Mouse (Mus musculus): ENCODE data around the gene Cdh15. TPM values are rescaled to one million over a fixed set of nuclear protein-coding genes. Genes with fewer than 3 reads are reported as not detected.

The Cdh15 gene
- polyA plus RNA-seq, 1 experiment: not detected

DNA sequence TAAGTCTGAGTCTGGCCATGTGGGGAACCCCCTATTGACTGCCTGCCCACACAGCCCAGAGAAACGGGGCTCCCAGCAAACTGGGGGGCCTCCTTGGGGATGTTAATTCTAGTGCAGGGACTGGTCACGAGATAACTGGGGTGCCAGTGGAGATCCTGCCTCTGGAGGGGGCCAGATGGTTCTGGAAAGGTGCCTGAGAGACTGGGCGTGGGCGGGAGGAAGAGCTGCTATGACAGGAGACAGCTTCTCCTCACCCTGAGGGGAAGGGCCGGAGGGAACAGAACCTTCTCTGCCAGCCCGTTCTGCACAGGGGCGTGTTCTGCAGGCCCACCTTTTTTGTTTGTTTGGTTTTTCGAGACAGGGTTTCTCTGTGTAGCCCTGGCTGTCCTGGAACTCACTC is 18.5 kb downstream of the Cdh15 start:
- no peak for TF ChIP-seq POLR2A (IDR thresholded peaks at IDR 0.05; ENCODE audit: insufficient read depth, low read depth, low read length)
- TF ChIP-seq CTCF (IDR thresholded peaks at IDR 0.05; ENCODE audit: insufficient read depth, low read depth, low read length): no peak
- WGBS: 67% methylated on average over 8 of the region's 8 CpGs
- Histone ChIP-seq H3K4me1 (ENCODE audit: control insufficient read depth, insufficient read depth, low read length) (peaks cover 18% of the 10 kb centered on the region), H3K27ac (ENCODE audit: insufficient read depth, low read depth, low read length) (no peak overlapping the region), H3K4me3 (ENCODE audit: insufficient read depth, low read depth, low read length) (no peak overlapping the region)

GRCm38 (mm10) chr8:122867982-122868381 is 20.2 kb downstream of the Cdh15 start:
- H3K4me3 ChIP-seq (ENCODE audit: insufficient read depth, low read depth, low read length): no peak overlapping the region
- WGBS: 84% methylated on average over 6 of the region's 6 CpGs
- no peak for TF ChIP-seq CTCF (IDR thresholded peaks at IDR 0.05; ENCODE audit: insufficient read depth, low read depth, low read length)
- no peak for TF ChIP-seq POLR2A (IDR thresholded peaks at IDR 0.05; ENCODE audit: insufficient read depth, low read depth, low read length)
- H3K4me1 ChIP-seq (ENCODE audit: control insufficient read depth, insufficient read depth, low read length): peaks cover 18% of the 10 kb centered on the region
- no peak overlapping the region for H3K27ac ChIP-seq (ENCODE audit: insufficient read depth, low read depth, low read length)

DNA sequence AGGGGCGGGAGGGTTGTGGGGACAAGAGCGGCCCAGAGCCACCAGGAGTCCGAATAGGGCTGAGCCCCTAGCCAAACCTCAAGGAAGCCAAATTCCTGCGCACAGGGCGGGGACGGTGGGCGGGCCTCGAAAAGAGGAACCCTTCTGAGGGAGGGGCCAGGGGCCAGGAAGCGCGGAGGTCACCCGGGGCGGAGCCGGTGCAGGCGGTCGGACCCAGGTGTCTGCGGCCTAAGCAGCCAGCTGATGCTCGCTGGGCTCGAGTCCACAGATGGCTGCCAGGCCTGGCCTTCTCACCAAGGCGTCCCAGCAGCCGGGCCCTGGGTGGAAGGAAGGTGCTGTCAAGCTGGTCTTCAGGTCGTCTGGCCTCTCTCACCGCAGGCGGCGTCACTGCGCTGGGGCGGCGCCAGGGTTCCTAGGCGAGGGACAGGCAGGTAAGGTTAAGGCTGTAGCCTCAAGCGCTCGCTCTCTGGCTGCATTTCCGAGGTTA is 22.7 kb downstream of the Cdh15 start:
- Histone ChIP-seq H3K4me1 (ENCODE audit: control insufficient read depth, insufficient read depth, low read length) (peaks cover 6% of the 10 kb centered on the region), H3K4me3 (ENCODE audit: insufficient read depth, low read depth, low read length) (no peak overlapping the region; the same call in 1 of the 2 replicates), H3K27ac (ENCODE audit: insufficient read depth, low read depth, low read length) (no peak overlapping the region)
- WGBS: 35% methylated on average over 31 of the region's 31 CpGs
- TF ChIP-seq POLR2A (IDR thresholded peaks at IDR 0.05; ENCODE audit: insufficient read depth, low read depth, low read length): no peak
- TF ChIP-seq CTCF (IDR thresholded peaks at IDR 0.05; ENCODE audit: insufficient read depth, low read depth, low read length): no peak

GRCm38 (mm10) chr8:122871663-122872062 is 23.9 kb downstream of the Cdh15 start:
- Histone ChIP-seq H3K4me3 (ENCODE audit: insufficient read depth, low read depth, low read length) (no peak overlapping the region), H3K4me1 (ENCODE audit: control insufficient read depth, insufficient read depth, low read length) (peaks cover 3% of the 10 kb centered on the region), H3K27ac (ENCODE audit: insufficient read depth, low read depth, low read length) (no peak overlapping the region)
- WGBS: 68% methylated on average over 9 of the region's 9 CpGs
- TF ChIP-seq POLR2A (IDR thresholded peaks at IDR 0.05; ENCODE audit: insufficient read depth, low read depth, low read length) (no peak), CTCF (IDR thresholded peaks at IDR 0.05; ENCODE audit: insufficient read depth, low read depth, low read length) (no peak)

GRCm38 (mm10) chr8:122873171-122873570 is 25.4 kb downstream of the Cdh15 start:
- whole genome bisulfite sequencing: 38% methylated on average over 6 of the region's 6 CpGs
- peaks cover 3% of the 10 kb centered on the region for H3K4me1 ChIP-seq (ENCODE audit: control insufficient read depth, insufficient read depth, low read length)
- no peak overlapping the region for H3K27ac ChIP-seq (ENCODE audit: insufficient read depth, low read depth, low read length)
- TF ChIP-seq CTCF (IDR thresholded peaks at IDR 0.05; ENCODE audit: insufficient read depth, low read depth, low read length) (no peak), POLR2A (IDR thresholded peaks at IDR 0.05; ENCODE audit: insufficient read depth, low read depth, low read length) (no peak)
- no peak overlapping the region for H3K4me3 ChIP-seq (ENCODE audit: insufficient read depth, low read depth, low read length)

DNA sequence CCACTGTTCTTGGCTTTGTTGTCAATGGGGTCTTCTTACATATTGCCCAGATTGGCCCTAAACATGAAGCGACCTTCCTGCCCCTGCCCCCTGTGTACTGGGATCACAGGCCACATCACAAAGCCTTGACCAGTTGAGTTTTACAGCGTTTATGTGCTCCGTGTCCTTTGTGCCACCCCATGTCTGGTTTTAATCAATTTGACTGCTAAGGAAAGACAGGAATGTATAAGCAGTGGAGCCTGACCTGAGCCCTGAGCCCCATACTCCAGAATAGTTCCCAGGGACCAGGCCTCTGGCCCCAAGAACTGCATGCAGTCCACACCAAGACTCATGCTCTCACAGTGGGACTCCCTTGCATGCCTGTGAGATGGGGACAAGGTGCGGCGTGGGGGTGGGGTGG is 27.4 kb downstream of the Cdh15 start:
- Histone ChIP-seq H3K4me3 (ENCODE audit: insufficient read depth, low read depth, low read length) (no peak overlapping the region), H3K27ac (ENCODE audit: insufficient read depth, low read depth, low read length) (no peak overlapping the region), H3K4me1 (ENCODE audit: control insufficient read depth, insufficient read depth, low read length) (peaks cover 3% of the 10 kb centered on the region)
- 87% methylated on average over 5 of the region's 5 CpGs for WGBS
- TF ChIP-seq CTCF (IDR thresholded peaks at IDR 0.05; ENCODE audit: insufficient read depth, low read depth, low read length) (no peak), POLR2A (IDR thresholded peaks at IDR 0.05; ENCODE audit: insufficient read depth, low read depth, low read length) (no peak)

DNA sequence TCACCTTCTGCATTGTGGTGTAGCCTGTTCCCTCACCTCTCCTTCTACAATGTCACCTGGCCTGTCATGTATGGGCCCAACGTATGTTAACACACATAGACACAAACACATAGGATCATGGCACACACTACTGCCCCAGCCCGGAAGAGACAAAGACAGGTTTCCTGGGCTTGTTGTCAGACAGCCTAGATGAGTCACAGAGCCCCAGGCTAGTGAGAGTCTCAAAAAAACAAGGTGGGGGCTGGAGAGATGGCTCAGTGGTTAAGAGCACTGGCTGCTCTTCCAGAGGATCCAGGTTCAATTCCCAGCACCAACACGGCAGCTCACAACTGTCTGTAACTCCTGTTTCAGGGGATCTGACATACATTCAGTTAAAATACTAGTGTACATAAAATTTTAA is 30.5 kb downstream of the Cdh15 start:
- no peak overlapping the region for H3K27ac ChIP-seq (ENCODE audit: insufficient read depth, low read depth, low read length)
- WGBS: 74% methylated on average over 3 of the region's 3 CpGs
- no peaks in the 10 kb centered on the region; the same call in 1 of the 2 replicates for H3K4me1 ChIP-seq (ENCODE audit: control insufficient read depth, insufficient read depth, low read length)
- no peak overlapping the region for H3K4me3 ChIP-seq (ENCODE audit: insufficient read depth, low read depth, low read length)
- TF ChIP-seq CTCF (IDR thresholded peaks at IDR 0.05; ENCODE audit: insufficient read depth, low read depth, low read length): no peak

DNA sequence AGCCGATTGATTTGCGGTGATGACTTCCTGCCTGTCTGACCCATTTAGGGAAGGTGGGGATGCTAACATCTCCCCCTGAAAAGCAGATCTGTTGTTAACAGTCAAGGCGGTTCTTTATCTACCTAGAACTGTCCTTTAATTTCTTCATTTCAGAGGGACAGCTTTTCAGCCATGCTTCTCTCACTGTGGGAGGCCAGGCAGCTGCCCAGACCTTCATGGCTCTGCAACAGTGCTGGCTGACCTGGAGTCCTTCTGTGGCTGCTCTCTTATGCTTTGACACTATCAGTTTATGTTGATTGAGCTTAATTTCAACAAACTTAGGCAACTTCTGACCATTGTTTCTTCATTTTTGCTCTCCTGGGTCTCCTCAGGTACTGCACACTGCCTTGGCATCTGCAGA is 32.5 kb downstream of the Cdh15 start:
- Histone ChIP-seq H3K27ac (ENCODE audit: insufficient read depth, low read depth, low read length) (no peak overlapping the region), H3K4me1 (ENCODE audit: control insufficient read depth, insufficient read depth, low read length) (no peaks in the 10 kb centered on the region), H3K4me3 (ENCODE audit: insufficient read depth, low read depth, low read length) (no peak overlapping the region)
- 69% methylated on average over 3 of the region's 3 CpGs for WGBS
- TF ChIP-seq CTCF (IDR thresholded peaks at IDR 0.05; ENCODE audit: insufficient read depth, low read depth, low read length) (no peak), POLR2A (IDR thresholded peaks at IDR 0.05; ENCODE audit: insufficient read depth, low read depth, low read length) (no peak)

DNA sequence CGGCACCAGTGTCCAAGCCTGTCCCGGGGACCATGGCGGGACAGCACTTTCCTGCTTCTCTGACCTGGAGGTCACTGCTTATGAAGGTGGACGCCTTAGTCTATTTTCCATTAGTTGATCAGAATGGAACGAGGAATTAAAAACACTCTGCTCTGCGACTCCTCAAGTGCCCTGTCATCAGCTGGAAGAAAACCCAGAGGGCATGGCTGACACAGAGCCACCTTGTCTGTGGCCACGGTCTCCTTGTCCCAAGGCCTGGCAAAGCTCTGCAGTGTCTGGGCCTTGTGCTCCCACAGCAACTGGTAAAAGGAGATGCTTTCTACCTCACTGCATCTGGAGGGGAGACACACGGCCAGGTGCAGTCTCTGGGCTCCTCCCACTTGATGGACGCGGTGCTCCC is 35.9 kb downstream of the Cdh15 start:
- 88% methylated on average over 10 of the region's 10 CpGs for WGBS
- no peak overlapping the region for H3K27ac ChIP-seq (ENCODE audit: insufficient read depth, low read depth, low read length)

GRCm38 (mm10) chr8:122891440-122891839 is 43.7 kb downstream of the Cdh15 start:
- no peaks in the 10 kb centered on the region for H3K4me1 ChIP-seq (ENCODE audit: control insufficient read depth, insufficient read depth, low read length)
- TF ChIP-seq POLR2A (IDR thresholded peaks at IDR 0.05; ENCODE audit: insufficient read depth, low read depth, low read length): no peak
- no peak for TF ChIP-seq CTCF (IDR thresholded peaks at IDR 0.05; ENCODE audit: insufficient read depth, low read depth, low read length)
- H3K27ac ChIP-seq (ENCODE audit: insufficient read depth, low read depth, low read length): no peak overlapping the region
- 85% methylated on average over 12 of the region's 12 CpGs for WGBS
- no peak overlapping the region for H3K4me3 ChIP-seq (ENCODE audit: insufficient read depth, low read depth, low read length)

More for the DNA sequence above, 35.9 kb downstream of the Cdh15 start:
- H3K4me1 ChIP-seq (ENCODE audit: control insufficient read depth, insufficient read depth, low read length): no peaks in the 10 kb centered on the region
- TF ChIP-seq CTCF (IDR thresholded peaks at IDR 0.05; ENCODE audit: insufficient read depth, low read depth, low read length): no peak
- TF ChIP-seq POLR2A (IDR thresholded peaks at IDR 0.05; ENCODE audit: insufficient read depth, low read depth, low read length): no peak
- H3K4me3 ChIP-seq (ENCODE audit: insufficient read depth, low read depth, low read length): no peak overlapping the region

All from olfactory bulb, adult 2 months (tissue).